Mouse (Mus musculus) left cerebral cortex, adult 11 months (tissue): ENCODE data around the gene Epp13.
"Not testable (repeated sequence)": the region's sequence is repeated elsewhere in the genome, so short reads cannot be mapped to it uniquely, and the experiment has no call there.

ENCODE experiments used
- DNase-seq: peaks from one replicate; pipeline ENCODE4 v3.0.0; 2022; ENCODE audit warnings: low spot score

Epp13 gene

GRCm38 (mm10) chr7:6252410-6252809 is at the start of gene Epp13:
Gene Epp13 (plus strand): TSS chr7:6252710.
- no peak for DNase-seq

GRCm38 (mm10) chr7:6204200-6204599 is 48.3 kb upstream of the Epp13 start:
- no peak for DNase-seq

GRCm38 (mm10) chr7:6213144-6213543 is 39.4 kb upstream of the Epp13 start:
- DNase-seq = no peak

DNA sequence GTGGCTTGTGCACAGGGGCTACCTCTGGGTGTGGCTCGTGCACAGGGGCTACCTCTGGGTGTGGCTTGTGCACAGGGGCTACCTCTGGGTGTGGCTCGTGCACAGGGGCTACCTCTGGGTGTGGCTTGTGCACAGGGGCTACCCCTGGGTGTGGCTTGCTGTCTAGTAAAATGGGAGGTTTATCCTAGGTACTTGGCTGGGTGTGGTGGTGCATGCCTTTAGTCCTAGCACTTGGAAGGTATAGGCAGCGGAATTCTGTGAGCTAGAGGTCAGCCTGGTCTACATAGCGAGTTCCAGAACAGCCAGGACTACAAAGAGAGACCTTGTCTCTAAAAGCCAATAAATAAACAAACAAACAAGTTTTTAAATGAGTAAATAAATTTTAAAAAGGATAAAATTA is 37.8 kb upstream of the Epp13 start:
- DNase-seq = not testable (repeated sequence)

- no peak for DNase-seq
Observed at GRCm38 (mm10) chr7:6220147-6220546, 32.4 kb upstream of the Epp13 start.

DNA sequence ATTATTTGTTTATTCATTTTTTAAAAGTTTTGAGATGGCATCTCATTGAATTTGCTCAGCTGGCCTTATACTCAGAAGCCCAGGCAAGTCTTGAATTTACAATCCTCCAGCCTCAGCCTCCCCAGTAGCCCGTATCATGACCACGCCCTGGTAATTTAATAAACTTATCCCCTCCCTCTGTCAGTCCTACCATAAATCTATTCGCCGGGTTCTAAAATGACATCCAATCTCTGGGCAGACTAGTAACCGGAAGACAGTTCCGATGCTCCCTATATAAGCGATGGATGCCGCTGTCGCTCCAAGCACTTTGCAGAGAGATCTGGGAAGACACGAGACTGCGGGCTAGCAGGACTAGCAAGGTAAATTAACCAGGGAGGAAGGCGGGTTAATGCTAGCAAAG is 30.5 kb upstream of the Epp13 start, which contains the start of gene Zscan5b:
Gene Zscan5b (plus strand): TSS at position 301 of the 400 bp plus-strand sequence.
- no peak for DNase-seq

DNA sequence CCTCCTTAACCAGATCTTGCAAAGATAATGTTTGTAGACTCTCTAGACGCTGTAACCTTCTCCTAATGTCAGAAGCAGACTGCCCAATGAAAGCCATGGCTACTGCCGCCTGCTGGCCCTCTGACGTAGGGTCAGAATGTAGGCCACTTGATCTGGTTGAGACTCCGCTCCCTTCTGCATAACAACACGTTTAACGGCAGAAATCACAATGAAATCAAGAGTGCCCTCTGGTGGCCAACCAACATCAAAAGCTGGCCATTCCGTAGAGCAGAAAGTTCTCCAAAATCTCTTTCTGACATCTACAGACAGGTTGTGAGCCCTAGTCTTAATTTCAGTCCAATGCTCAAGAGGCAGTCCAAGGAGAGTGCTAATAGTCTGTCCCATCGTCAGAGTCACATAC is 24.0 kb upstream of the Epp13 start:
- DNase-seq = not testable (repeated sequence)

DNA sequence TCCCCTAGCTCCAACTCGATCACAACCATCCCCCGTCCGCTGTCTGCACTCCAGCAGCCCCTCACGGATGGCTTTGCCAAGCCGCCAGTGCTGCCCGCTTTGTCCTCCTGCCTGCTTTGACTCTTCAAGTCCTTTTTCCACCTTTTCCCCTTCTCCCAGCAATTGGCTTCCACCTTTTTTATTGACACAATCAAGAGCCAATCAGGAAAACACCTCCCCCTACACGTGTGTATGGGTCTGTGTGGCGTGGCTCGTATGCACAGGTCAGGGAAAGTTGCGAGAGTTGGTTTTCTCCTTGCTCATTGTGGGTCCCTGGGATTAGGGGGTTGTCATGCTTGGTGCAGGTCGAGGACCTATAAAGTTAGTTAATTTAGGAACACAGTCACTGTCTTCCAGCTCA is 12.7 kb upstream of the Epp13 start:
- no peak for DNase-seq

DNA sequence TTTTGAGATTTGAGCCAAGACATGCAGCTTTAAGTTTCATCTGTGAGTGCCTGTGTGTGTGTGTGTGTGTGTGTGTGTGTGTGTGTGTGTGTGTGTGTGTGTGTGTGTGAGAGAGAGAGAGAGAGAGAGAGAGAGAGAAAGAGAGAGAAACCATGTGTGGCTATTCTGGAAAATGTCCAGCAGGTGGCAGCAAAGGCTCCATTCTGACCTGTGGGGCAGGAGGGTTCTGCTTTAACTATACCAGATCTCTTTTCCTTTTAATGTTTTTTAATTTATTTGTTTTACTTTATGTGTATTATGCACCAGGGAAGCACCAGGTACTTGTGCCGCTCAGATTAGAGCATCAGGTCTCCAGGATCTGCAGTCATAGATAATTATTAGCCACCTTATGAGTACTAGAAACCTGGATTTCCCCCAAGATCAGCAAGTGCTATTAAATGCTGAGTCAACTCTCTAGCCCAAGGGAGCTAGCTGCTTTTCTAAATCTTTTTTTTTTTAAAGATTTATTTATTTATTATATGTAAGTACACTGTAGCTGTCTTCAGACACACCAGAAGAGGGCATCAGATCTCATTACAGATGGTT is 11.6 kb upstream of the Epp13 start:
- peak; percentile 7 for DNase-seq

- DNase-seq = no peak
Observed at GRCm38 (mm10) chr7:6244361-6245292, 7.9 kb upstream of the Epp13 start.

- DNase-seq = no peak
Observed at GRCm38 (mm10) chr7:6254451-6254850, 1.9 kb downstream of the Epp13 start.

GRCm38 (mm10) chr7:6257386-6257785 is 4.9 kb downstream of the Epp13 start:
- no peak for DNase-seq

DNA sequence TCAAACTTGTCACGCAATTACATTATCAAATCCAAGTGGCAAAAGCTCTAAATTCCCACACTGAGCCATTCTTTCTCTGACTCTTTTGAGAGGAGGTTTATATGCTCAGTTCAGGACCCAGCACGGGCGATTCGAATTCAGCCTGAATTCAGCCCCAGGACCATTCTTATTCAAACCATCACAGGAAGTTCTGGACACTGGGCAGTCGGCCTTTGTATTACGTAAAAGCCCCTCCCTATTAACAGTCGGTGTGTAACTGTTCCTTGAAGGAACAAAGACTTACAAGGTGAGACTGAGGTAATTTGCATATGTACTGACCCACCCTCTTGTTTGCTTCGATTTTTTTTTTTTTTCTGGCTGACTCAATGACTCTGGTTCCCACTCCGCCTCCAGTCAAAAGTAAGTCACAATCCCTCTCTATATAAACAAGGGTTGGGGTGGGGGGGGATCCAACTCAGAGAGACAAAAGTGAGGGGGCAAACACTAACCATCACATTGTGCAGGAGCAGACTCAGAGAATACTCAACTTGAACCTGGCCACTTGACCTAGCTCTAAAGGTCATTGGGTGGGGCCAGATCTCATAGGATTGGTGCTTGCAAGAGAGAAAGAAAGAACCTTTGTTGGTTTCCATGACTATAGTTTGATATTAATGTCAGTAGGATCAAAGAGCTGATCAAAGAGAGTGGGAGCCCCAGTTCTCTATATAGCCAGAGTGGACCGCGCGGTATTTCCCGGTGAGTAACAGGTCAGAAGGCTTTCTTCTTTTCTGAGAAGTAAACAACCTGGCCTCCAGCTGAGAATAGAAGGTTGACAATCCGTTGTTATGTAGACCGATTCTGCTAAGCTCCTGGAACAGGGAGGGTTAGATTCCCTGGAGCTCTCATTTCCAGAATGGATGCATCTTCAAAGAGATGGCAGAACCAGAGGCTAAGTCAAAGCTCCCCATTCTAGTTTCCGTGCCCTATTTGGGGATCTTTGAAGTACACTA is 6.0 kb downstream of the Epp13 start:
- DNase-seq = no peak

- not testable (repeated sequence) for DNase-seq
Observed at GRCm38 (mm10) chr7:6260004-6260403, 7.5 kb downstream of the Epp13 start.

DNA sequence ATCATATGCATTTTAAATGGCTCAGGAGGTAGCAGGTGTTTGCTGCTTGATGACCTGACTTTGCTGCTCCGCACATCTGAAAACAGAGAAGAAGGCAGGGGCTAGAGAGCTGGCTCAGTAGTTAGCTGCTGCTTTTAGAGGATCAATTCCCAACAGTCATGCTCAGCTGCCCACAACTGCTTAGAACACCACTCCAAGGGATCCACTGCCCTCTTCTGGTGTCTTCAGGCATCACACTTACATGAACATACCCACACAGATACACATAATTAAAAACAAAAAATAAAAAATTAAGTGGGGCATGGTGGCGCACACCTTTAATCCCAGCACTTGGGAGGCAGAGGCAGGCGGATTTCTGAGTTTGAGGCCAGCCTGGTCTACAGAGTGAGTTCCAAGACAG is 9.6 kb downstream of the Epp13 start:
- DNase-seq = no peak

DNA sequence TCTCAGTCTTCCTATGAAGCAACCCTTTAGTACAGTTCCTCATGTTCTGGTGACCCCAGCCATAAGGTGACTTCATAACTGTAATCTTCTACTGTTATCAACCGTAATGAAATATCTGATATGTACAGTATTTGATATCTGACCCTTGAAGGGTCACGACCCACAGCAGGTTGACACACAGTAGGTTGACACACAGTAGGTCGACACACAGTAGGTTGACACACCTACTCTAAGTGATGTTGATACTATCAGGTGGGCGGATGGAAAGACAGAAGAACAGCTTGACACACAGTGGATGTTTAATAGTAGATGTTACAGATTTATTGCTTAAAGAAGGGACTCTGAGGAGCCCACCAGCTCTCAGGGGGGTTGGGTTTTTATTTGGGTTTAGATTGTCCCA is 10.5 kb downstream of the Epp13 start:
- DNase-seq = no peak

- DNase-seq = no peak
Observed at GRCm38 (mm10) chr7:6265695-6266094, 13.2 kb downstream of the Epp13 start.

- no peak for DNase-seq
Observed at GRCm38 (mm10) chr7:6277906-6278305, 25.4 kb downstream of the Epp13 start.

DNA sequence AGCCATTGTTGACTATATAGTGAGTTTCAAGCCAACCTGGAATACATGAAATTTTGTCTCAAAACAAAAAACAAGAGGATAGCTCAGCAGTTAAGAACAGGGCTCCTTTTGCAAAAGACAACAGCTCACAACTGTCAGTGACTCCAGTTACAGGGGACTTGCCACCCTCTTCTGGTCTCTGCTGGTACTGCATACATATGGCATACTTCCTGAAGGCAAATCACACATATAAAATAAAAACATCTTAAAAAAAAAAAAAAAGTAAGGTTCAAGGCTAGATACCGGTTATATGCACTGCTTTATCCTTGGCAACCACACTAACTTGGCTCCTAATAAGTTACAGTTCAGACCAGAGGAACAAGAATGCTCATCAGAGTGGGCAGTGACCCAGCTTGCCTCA is 30.2 kb downstream of the Epp13 start:
- DNase-seq = peak; percentile 53

DNA sequence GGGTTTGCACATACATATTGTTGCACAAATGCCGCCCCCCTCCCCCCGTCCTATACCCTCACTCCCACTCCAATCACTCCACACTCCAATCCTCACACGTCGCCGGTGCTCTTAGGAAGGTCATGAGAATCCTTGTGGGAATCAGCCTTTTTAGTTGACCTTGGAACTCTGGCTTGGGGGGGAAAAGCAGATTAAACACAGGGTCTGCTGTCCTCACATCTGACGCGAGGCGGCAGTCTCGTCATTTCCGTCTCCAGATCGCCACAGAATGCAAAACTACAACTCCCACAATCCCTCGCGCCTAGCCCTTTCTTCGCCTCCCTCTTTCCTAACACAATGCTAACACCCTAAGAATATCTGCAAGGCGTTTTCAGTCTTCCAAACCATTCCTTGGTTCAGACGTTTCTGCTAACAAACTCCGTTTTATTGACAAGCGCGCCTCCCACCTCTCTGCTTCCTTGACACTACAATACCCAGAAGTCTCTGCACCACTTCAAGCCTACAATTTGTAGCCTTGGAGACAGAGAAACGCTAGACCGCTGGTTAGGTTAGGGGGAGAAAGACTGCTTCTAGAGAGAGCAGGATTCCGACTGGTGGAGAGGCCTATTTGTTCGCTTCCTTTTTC is 31.1 kb downstream of the Epp13 start:
- peak; percentile 83 for DNase-seq

DNA sequence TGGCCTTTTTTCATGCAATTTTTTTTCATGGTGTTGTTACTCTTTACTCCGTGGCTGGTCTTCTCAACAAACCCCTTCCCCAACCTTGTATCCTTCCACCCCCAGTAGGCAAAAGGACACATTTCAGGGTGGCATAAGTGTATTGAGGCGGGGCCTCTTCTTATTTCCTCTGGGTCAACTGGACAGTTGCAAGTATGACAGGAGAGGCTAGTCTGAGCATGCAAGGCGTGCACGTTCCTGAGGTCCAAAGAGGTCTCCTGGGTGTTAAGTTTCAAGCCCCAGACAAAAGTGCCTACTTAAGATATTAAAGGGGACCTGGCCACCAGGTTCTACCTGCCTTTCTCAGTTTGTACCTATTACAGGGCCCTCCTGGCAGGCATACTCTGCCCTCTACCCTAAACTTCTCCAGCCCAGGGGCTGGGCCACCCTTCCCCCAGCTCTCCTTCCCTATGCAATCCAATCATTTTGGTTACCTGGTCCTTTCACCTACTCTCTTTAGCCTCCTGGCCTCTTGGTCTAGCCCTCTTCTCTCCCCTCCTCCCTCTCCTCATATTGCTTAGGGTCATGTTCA is 32.0 kb downstream of the Epp13 start:
- no peak for DNase-seq
